Mouse (Mus musculus) midbrain, embryonic 10.5 days (tissue): Measurements from ENCODE around the gene Slc17a8. TPM values are rescaled to one million over a fixed set of nuclear protein-coding genes. Genes with fewer than 3 reads are reported as not detected.
A peak's percentile ranks its signal among the peaks of the same experiment; 100 is the strongest.
"Not testable (repeated sequence)": the region's sequence is repeated elsewhere in the genome, so short reads cannot be mapped to it uniquely, and the experiment has no call there.

Experiments used
- DNase-seq: peaks from one replicate; pipeline ENCODE4 v3.0.0-alpha.2; 2017; ENCODE audit warnings: low spot score
- H3K27ac ChIP-seq: fragments of 300-500 bp; sonication (generic); replicated peaks from 2 replicates; pipeline ENCODE4 v1.5.1; 2016; ENCODE audit warnings: mild to moderate bottlenecking
- H3K27me3 ChIP-seq: fragments of 300-500 bp; sonication (generic); 2 replicates; pipeline ENCODE4 v1.6.1; 2016; ENCODE audit warnings: low read depth, mild to moderate bottlenecking; ENCODE audit not compliant: poor library complexity, severe bottlenecking
- H3K36me3 ChIP-seq: fragments of 300-500 bp; sonication (generic); 2 replicates; pipeline ENCODE4 v1.6.1; 2016; ENCODE audit warnings: mild to moderate bottlenecking, moderate library complexity
- H3K4me1 ChIP-seq: fragments of 300-500 bp; sonication (generic); 2 replicates; pipeline ENCODE4 v1.6.1; 2016
- H3K4me3 ChIP-seq: fragments of 300-500 bp; sonication (generic); 2 replicates; pipeline ENCODE4 v1.5.1; 2016; ENCODE audit warnings: mild to moderate bottlenecking, moderate library complexity
- H3K9me3 ChIP-seq: fragments of 300-500 bp; sonication (generic); replicated peaks from 2 replicates; pipeline ENCODE4 v1.6.1; 2016; ENCODE audit warnings: mild to moderate bottlenecking
- WGBS: fragments of 180-500 bp; shearing (Covaris S2); methylation state at CpG from one replicate; pipeline ENCODE4 v1.1.7; 2016; 5-methylcytosine and 5-hydroxymethylcytosine counted together
- polyA plus RNA-seq: library from polyadenylated mRNA; unstranded; fragments of >200 nt; fragmentation: Nextera tagmentation; extraction: Ambion mirVana; gene quantifications from 2 replicates; pipeline ENCODE4 v1.2.1, GENCODE M21; 2016

Gene Slc17a8
- polyA plus RNA-seq: 0.26 and 0.46 TPM in 2 replicates

- H3K4me1 ChIP-seq: peaks cover 11% of the 10 kb centered on the region
- peak within 1 kb of the TSS; percentile 9; the same call in 1 of the 2 replicates for H3K4me3 ChIP-seq
- H3K27ac ChIP-seq: peak within 1 kb of the TSS; percentile 30
- 0 out of 2 replicates have a peak, but pooled peaks cover 13% of the 10 kb centered on the region for H3K27me3 ChIP-seq
- peak; percentile 14 for DNase-seq
- H3K36me3 ChIP-seq: no peaks in the 10 kb centered on the region
- no peaks in the 10 kb centered on the region for H3K9me3 ChIP-seq
- 19% methylated on average over 7 of the region's 7 CpGs for WGBS
Measured at GRCm38 (mm10) chr10:89621129-89621528, at the start of gene Slc17a8. Slc17a8 (minus strand) TSS chr10:89621253.

- not testable (repeated sequence) for H3K36me3 ChIP-seq, H3K4me3 ChIP-seq, H3K4me1 ChIP-seq, H3K9me3 ChIP-seq, DNase-seq, H3K27ac ChIP-seq, H3K27me3 ChIP-seq
- WGBS: 95% methylated on average over 5 of the region's 5 CpGs
Measured at GRCm38 (mm10) chr10:89670371-89670770, 49.3 kb upstream of the Slc17a8 start.

- no peaks in the 10 kb centered on the region for H3K4me1 ChIP-seq
- WGBS: 90% methylated on average over 7 of the region's 7 CpGs
Measured at GRCm38 (mm10) chr10:89667571-89667970, 46.5 kb upstream of the Slc17a8 start.

GRCm38 (mm10) chr10:89665679-89666078 is 44.6 kb upstream of the Slc17a8 start:
- Histone ChIP-seq H3K27me3 (no peaks in the 10 kb centered on the region), H3K9me3 (no peaks in the 10 kb centered on the region), H3K27ac (no peak overlapping the region), H3K4me3 (no peak overlapping the region), H3K4me1 (no peaks in the 10 kb centered on the region), H3K36me3 (peaks cover 28% of the 10 kb centered on the region)
- 96% methylated on average over 9 of the region's 9 CpGs for WGBS
- no peak for DNase-seq

More at GRCm38 (mm10) chr10:89667571-89667970, 46.5 kb upstream of the Slc17a8 start:
- no peak overlapping the region for H3K4me3 ChIP-seq
- H3K27me3 ChIP-seq: no peaks in the 10 kb centered on the region
- peaks cover 17% of the 10 kb centered on the region for H3K36me3 ChIP-seq
- H3K27ac ChIP-seq: no peak overlapping the region
- no peaks in the 10 kb centered on the region for H3K9me3 ChIP-seq
- DNase-seq: no peak

GRCm38 (mm10) chr10:89664977-89665645 is 44.1 kb upstream of the Slc17a8 start:
- Histone ChIP-seq H3K9me3 (no peaks in the 10 kb centered on the region), H3K27me3 (no peaks in the 10 kb centered on the region), H3K4me1 (no peaks in the 10 kb centered on the region), H3K36me3 (peaks cover 34% of the 10 kb centered on the region), H3K27ac (no peak overlapping the region), H3K4me3 (no peak overlapping the region)
- no peak for DNase-seq
- WGBS: 96% methylated on average over 8 of the region's 8 CpGs

GRCm38 (mm10) chr10:89656366-89656765 is 35.3 kb upstream of the Slc17a8 start:
- peaks cover 90% of the 10 kb centered on the region for H3K36me3 ChIP-seq
- H3K27me3 ChIP-seq: no peaks in the 10 kb centered on the region
- H3K4me3 ChIP-seq: no peak overlapping the region
- H3K4me1 ChIP-seq: no peaks in the 10 kb centered on the region
- H3K9me3 ChIP-seq: no peaks in the 10 kb centered on the region
- no peak overlapping the region for H3K27ac ChIP-seq
- 92% methylated on average over 5 of the region's 5 CpGs for WGBS
- no peak for DNase-seq

GRCm38 (mm10) chr10:89652912-89653311 is 31.9 kb upstream of the Slc17a8 start:
- no peaks in the 10 kb centered on the region for H3K27me3 ChIP-seq
- H3K4me3 ChIP-seq: no peak overlapping the region
- H3K9me3 ChIP-seq: no peaks in the 10 kb centered on the region
- H3K27ac ChIP-seq: no peak overlapping the region
- H3K36me3 ChIP-seq: peaks cover 84% of the 10 kb centered on the region
- no peaks in the 10 kb centered on the region for H3K4me1 ChIP-seq
- WGBS: 92% methylated on average over 8 of the region's 8 CpGs
- DNase-seq: no peak

- Histone ChIP-seq H3K36me3 (peaks cover 82% of the 10 kb centered on the region), H3K4me1 (no peaks in the 10 kb centered on the region), H3K27ac (no peak overlapping the region)
Measured at GRCm38 (mm10) chr10:89651691-89652090, 30.6 kb upstream of the Slc17a8 start.

GRCm38 (mm10) chr10:89646918-89647317 is 25.9 kb upstream of the Slc17a8 start:
- H3K36me3 ChIP-seq: peaks cover 86% of the 10 kb centered on the region
- H3K27me3 ChIP-seq: no peaks in the 10 kb centered on the region
- H3K4me3 ChIP-seq: no peak overlapping the region
- H3K27ac ChIP-seq: no peak overlapping the region
- DNase-seq: no peak
- H3K4me1 ChIP-seq: no peaks in the 10 kb centered on the region
- WGBS: 93% methylated on average over 9 of the region's 9 CpGs
- no peaks in the 10 kb centered on the region for H3K9me3 ChIP-seq

More at GRCm38 (mm10) chr10:89651691-89652090, 30.6 kb upstream of the Slc17a8 start:
- no peaks in the 10 kb centered on the region for H3K9me3 ChIP-seq
- H3K4me3 ChIP-seq: no peak overlapping the region
- no peaks in the 10 kb centered on the region for H3K27me3 ChIP-seq
- WGBS: 95% methylated on average over 1 of the region's 1 CpGs
- DNase-seq: no peak

GRCm38 (mm10) chr10:89637001-89637400 is 15.9 kb upstream of the Slc17a8 start:
- H3K4me1 ChIP-seq: no peaks in the 10 kb centered on the region
- no peak overlapping the region for H3K4me3 ChIP-seq
- H3K9me3 ChIP-seq: no peaks in the 10 kb centered on the region
- H3K27ac ChIP-seq: no peak overlapping the region
- H3K27me3 ChIP-seq: no peaks in the 10 kb centered on the region
- WGBS: 86% methylated on average over 3 of the region's 3 CpGs
- no peak for DNase-seq
- H3K36me3 ChIP-seq: peaks cover 37% of the 10 kb centered on the region

- H3K4me3 ChIP-seq: no peak overlapping the region
- H3K36me3 ChIP-seq: peaks cover 18% of the 10 kb centered on the region
- no peaks in the 10 kb centered on the region for H3K4me1 ChIP-seq
- no peaks in the 10 kb centered on the region for H3K9me3 ChIP-seq
- no peak overlapping the region for H3K27ac ChIP-seq
- 93% methylated on average over 5 of the region's 5 CpGs for WGBS
- no peak for DNase-seq
- no peaks in the 10 kb centered on the region for H3K27me3 ChIP-seq
Measured at GRCm38 (mm10) chr10:89635018-89635417, 14.0 kb upstream of the Slc17a8 start.

GRCm38 (mm10) chr10:89633736-89634426 is 12.8 kb upstream of the Slc17a8 start:
- no peaks in the 10 kb centered on the region for H3K4me1 ChIP-seq
- H3K27me3 ChIP-seq: peaks cover 7% of the 10 kb centered on the region; the same call in 1 of the 2 replicates
- WGBS: 92% methylated on average over 7 of the region's 7 CpGs
- peaks cover 6% of the 10 kb centered on the region; the same call in 1 of the 2 replicates for H3K36me3 ChIP-seq
- H3K27ac ChIP-seq: no peak overlapping the region
- DNase-seq: no peak
- no peak overlapping the region for H3K4me3 ChIP-seq
- no peaks in the 10 kb centered on the region for H3K9me3 ChIP-seq

GRCm38 (mm10) chr10:89633121-89633520 is 12.1 kb upstream of the Slc17a8 start:
- H3K27me3 ChIP-seq: peaks cover 7% of the 10 kb centered on the region; the same call in 1 of the 2 replicates
- no peak overlapping the region for H3K27ac ChIP-seq
- DNase-seq: no peak
- H3K9me3 ChIP-seq: no peaks in the 10 kb centered on the region
- 90% methylated on average over 4 of the region's 4 CpGs for WGBS
- no peaks in the 10 kb centered on the region for H3K4me1 ChIP-seq
- H3K4me3 ChIP-seq: no peak overlapping the region
- H3K36me3 ChIP-seq: no peaks in the 10 kb centered on the region
